Mouse (Mus musculus): ENCODE results near the gene Sbp. TPM values are rescaled to one million over a fixed set of nuclear protein-coding genes. Genes with fewer than 3 reads are reported as not detected.
"Not testable (repeated sequence)": the region's sequence is repeated elsewhere in the genome, so short reads cannot be mapped to it uniquely, and the experiment has no call there.

Gene Sbp
- total and polyA plus RNA-seq, 3 experiments = not detected

- Histone ChIP-seq H3K4me1 (ENCODE audit: control insufficient read depth in 1 of 2, insufficient read depth in 2 of 2) (no peaks in the 10 kb centered on the region), H3K27me3 (replicated peaks) (peaks cover 50% of the 10 kb centered on the region), H3K79me2 (replicated peaks; ENCODE audit: control insufficient read depth, extremely low read depth, insufficient read depth, poor library complexity, severe bottlenecking) (no peaks in the 10 kb centered on the region), H3K36me3 (replicated peaks in 1 of 2; ENCODE audit: control insufficient read depth in 1 of 2, insufficient read depth in 1 of 2, low read length in 1 of 2) (no peaks in the 10 kb centered on the region), H3K27ac (ENCODE audit: insufficient read depth, low read depth) (no peak overlapping the region), H3K4me2 (ENCODE audit: insufficient read depth, low read depth, poor library complexity, severe bottlenecking) (no peak overlapping the region), H3K9ac (ENCODE audit: insufficient read depth, low read depth) (no peak overlapping the region), H3K9me3 (replicated peaks; ENCODE audit: low read length) (no peaks in the 10 kb centered on the region), H3K4me3 (replicated peaks in 1 of 3; ENCODE audit: low read depth in 2 of 3, low read length in 2 of 3, poor library complexity in 1 of 3) (no peak overlapping the region)
- dilution Hi-C loops (cut with MboI; ENCODE audit: extremely low pct_ligation_motif_present, extremely low pct_unique_long_range_greater_than_20kb, low sequenced_read_pairs) (no loop called here), in situ Hi-C loops (cut with MboI; ENCODE audit: low pct_ligation_motif_present, low pct_unique_long_range_greater_than_20kb, low sequenced_read_pairs) (no loop called here)
- DNase-seq (ENCODE audit: extremely low read depth) = no peak
- no peak for TF ChIP-seq MEF2A (IDR thresholded peaks at IDR 0.05; ENCODE audit: borderline replicate concordance, low read depth, low read length)
These were observed 10.3 kb upstream of the Sbp start for GRCm38 (mm10) chr17:23931157-23931556.

- H3K27ac ChIP-seq (ENCODE audit: insufficient read depth, low read depth); H3K79me2 ChIP-seq (replicated peaks; ENCODE audit: control insufficient read depth, extremely low read depth, insufficient read depth, poor library complexity, severe bottlenecking); H3K4me1 ChIP-seq (ENCODE audit: control insufficient read depth in 1 of 2, insufficient read depth in 2 of 2); in situ Hi-C loops (cut with MboI; ENCODE audit: low pct_ligation_motif_present, low pct_unique_long_range_greater_than_20kb, low sequenced_read_pairs); H3K9me3 ChIP-seq (replicated peaks; ENCODE audit: low read length); dilution Hi-C loops (cut with MboI; ENCODE audit: extremely low pct_ligation_motif_present, extremely low pct_unique_long_range_greater_than_20kb, low sequenced_read_pairs); H3K36me3 ChIP-seq (replicated peaks in 1 of 2; ENCODE audit: control insufficient read depth in 1 of 2, insufficient read depth in 1 of 2, low read length in 1 of 2); H3K4me3 ChIP-seq (replicated peaks in 1 of 3; ENCODE audit: low read depth in 2 of 3, low read length in 2 of 3, poor library complexity in 1 of 3); H3K4me2 ChIP-seq (ENCODE audit: insufficient read depth, low read depth, poor library complexity, severe bottlenecking); DNase-seq (ENCODE audit: extremely low read depth); H3K9ac ChIP-seq (ENCODE audit: insufficient read depth, low read depth): not testable (repeated sequence)
- H3K27me3 ChIP-seq (replicated peaks) = peaks cover 14% of the 10 kb centered on the region
These were observed 6.0 kb downstream of the Sbp start for GRCm38 (mm10) chr17:23947486-23947885.

- in situ Hi-C loops (cut with MboI; ENCODE audit: low pct_ligation_motif_present, low pct_unique_long_range_greater_than_20kb, low sequenced_read_pairs) = no loop called here
- Histone ChIP-seq H3K4me1 (ENCODE audit: control insufficient read depth in 1 of 2, insufficient read depth in 2 of 2) (no peaks in the 10 kb centered on the region), H3K9me3 (replicated peaks; ENCODE audit: low read length) (no peaks in the 10 kb centered on the region), H3K4me2 (ENCODE audit: insufficient read depth, low read depth, poor library complexity, severe bottlenecking) (no peak overlapping the region), H3K36me3 (replicated peaks in 1 of 2; ENCODE audit: control insufficient read depth in 1 of 2, insufficient read depth in 1 of 2, low read length in 1 of 2) (no peaks in the 10 kb centered on the region), H3K27ac (ENCODE audit: insufficient read depth, low read depth) (no peak overlapping the region), H3K27me3 (replicated peaks) (peaks cover 6% of the 10 kb centered on the region), H3K79me2 (replicated peaks; ENCODE audit: control insufficient read depth, extremely low read depth, insufficient read depth, poor library complexity, severe bottlenecking) (no peaks in the 10 kb centered on the region), H3K9ac (ENCODE audit: insufficient read depth, low read depth) (no peak overlapping the region), H3K4me3 (replicated peaks in 1 of 3; ENCODE audit: low read depth in 2 of 3, low read length in 2 of 3, poor library complexity in 1 of 3) (no peak overlapping the region)
- no peak for TF ChIP-seq RCOR1 (conservative IDR thresholded peaks at IDR 0.05; ENCODE audit: low read depth, low read length)
- TF ChIP-seq EP300 (IDR thresholded peaks at IDR 0.05; ENCODE audit: low read length) = no peak
- no peak for TF ChIP-seq ZKSCAN1 (IDR thresholded peaks at IDR 0.05; ENCODE audit: borderline replicate concordance, low read depth, low read length)
- no peak for TF ChIP-seq JUN (IDR thresholded peaks at IDR 0.05; ENCODE audit: insufficient read depth, low read depth, low read length)
- no peak for TF ChIP-seq MXI1 (IDR thresholded peaks at IDR 0.05; ENCODE audit: low read depth, low read length)
- TF ChIP-seq USF1 (IDR thresholded peaks at IDR 0.05; ENCODE audit: low read depth, low read length) = no peak
- no peak for TF ChIP-seq SIN3A (IDR thresholded peaks at IDR 0.05; ENCODE audit: low read length)
- no peak for TF ChIP-seq TBP (conservative IDR thresholded peaks at IDR 0.05; ENCODE audit: low read depth, low read length)
- TF ChIP-seq ELF1 (IDR thresholded peaks at IDR 0.05; ENCODE audit: low read depth, low read length) = no peak
- TF ChIP-seq MAZ (IDR thresholded peaks at IDR 0.05; ENCODE audit: low read depth, low read length) = no peak
- no peak for TF ChIP-seq POLR2AphosphoS2 (IDR thresholded peaks at IDR 0.05; ENCODE audit: low read depth, low read length)
- TF ChIP-seq NRF1 (IDR thresholded peaks at IDR 0.05; ENCODE audit: low read depth, low read length) = no peak
- TF ChIP-seq UBTF (IDR thresholded peaks at IDR 0.05; ENCODE audit: low read depth, low read length) = no peak
- TF ChIP-seq SMC3 (IDR thresholded peaks at IDR 0.05; ENCODE audit: low read depth, low read length) = no peak
- no peak for TF ChIP-seq PAX5 (IDR thresholded peaks at IDR 0.05; ENCODE audit: low read length)
- TF ChIP-seq IRF4 (IDR thresholded peaks at IDR 0.05; ENCODE audit: low read depth, low read length) = no peak
- no peak for TF ChIP-seq KAT2A (IDR thresholded peaks at IDR 0.05; ENCODE audit: insufficient replicate concordance, low read length)
- no peak for TF ChIP-seq MEF2A (IDR thresholded peaks at IDR 0.05; ENCODE audit: borderline replicate concordance, low read depth, low read length)
- no peak for TF ChIP-seq ZMIZ1 (IDR thresholded peaks at IDR 0.05; ENCODE audit: low read depth, low read length)
- no peak for TF ChIP-seq ETS1 (conservative IDR thresholded peaks at IDR 0.05; ENCODE audit: low read depth, low read length)
- DNase-seq (ENCODE audit: extremely low read depth) = no peak
- dilution Hi-C loops (cut with MboI; ENCODE audit: extremely low pct_ligation_motif_present, extremely low pct_unique_long_range_greater_than_20kb, low sequenced_read_pairs) = no loop called here
These were observed 7.6 kb downstream of the Sbp start for GRCm38 (mm10) chr17:23949068-23949467.

- in situ Hi-C loops (cut with MboI; ENCODE audit: low pct_ligation_motif_present, low pct_unique_long_range_greater_than_20kb, low sequenced_read_pairs); H3K27ac ChIP-seq (ENCODE audit: insufficient read depth, low read depth); H3K36me3 ChIP-seq (replicated peaks in 1 of 2; ENCODE audit: control insufficient read depth in 1 of 2, insufficient read depth in 1 of 2, low read length in 1 of 2); H3K4me2 ChIP-seq (ENCODE audit: insufficient read depth, low read depth, poor library complexity, severe bottlenecking); DNase-seq (ENCODE audit: extremely low read depth); H3K9me3 ChIP-seq (replicated peaks; ENCODE audit: low read length); H3K9ac ChIP-seq (ENCODE audit: insufficient read depth, low read depth); dilution Hi-C loops (cut with MboI; ENCODE audit: extremely low pct_ligation_motif_present, extremely low pct_unique_long_range_greater_than_20kb, low sequenced_read_pairs); H3K4me1 ChIP-seq (ENCODE audit: control insufficient read depth in 1 of 2, insufficient read depth in 2 of 2); H3K79me2 ChIP-seq (replicated peaks; ENCODE audit: control insufficient read depth, extremely low read depth, insufficient read depth, poor library complexity, severe bottlenecking); H3K4me3 ChIP-seq (replicated peaks in 1 of 3; ENCODE audit: low read depth in 2 of 3, low read length in 2 of 3, poor library complexity in 1 of 3): not testable (repeated sequence)
- peaks cover 14% of the 10 kb centered on the region for H3K27me3 ChIP-seq (replicated peaks)
These were observed 9.4 kb downstream of the Sbp start for GRCm38 (mm10) chr17:23950828-23951227.

Measured in CH12.LX (cell line).